Mouse (Mus musculus) liver, embryonic 14.5 days (tissue): ENCODE measurements around the gene Dok3. TPM values are rescaled to one million over a fixed set of nuclear protein-coding genes. Genes with fewer than 3 reads are reported as not detected.

Source experiments
- ATAC-seq: fragments of 200-750 bp; cut with Nextera tagmentation; 2 replicates; pipeline ENCODE4 v1.8.0; 2017; ENCODE audit warnings: moderate number of reproducible peaks, mild to moderate bottlenecking, moderate library complexity; ENCODE audit not compliant: insufficient read depth
- DNase-seq, 3 experiments: peaks; one replicate each; pipeline ENCODE4 v3.0.0-alpha.2; 2012 to 2013; ENCODE audit warnings: low read depth in 3 of 3, low spot score in 3 of 3
- H3K27ac ChIP-seq: fragments of 300-500 bp; sonication (generic); 2 replicates; pipeline ENCODE4 v1.5.1; 2014; ENCODE audit warnings: moderate library complexity, mild to moderate bottlenecking, control low read depth, inconsistent platforms
- H3K27me3 ChIP-seq: fragments of 300-500 bp; sonication (generic); 2 replicates; pipeline ENCODE4 v1.6.1; 2014; ENCODE audit warnings: mild to moderate bottlenecking, low read length, moderate library complexity; ENCODE audit not compliant: control insufficient read depth, insufficient read depth
- H3K36me3 ChIP-seq: fragments of 300-500 bp; sonication (generic); replicated peaks from 2 replicates; pipeline ENCODE4 v1.6.1; 2014; ENCODE audit warnings: low read depth; ENCODE audit not compliant: control insufficient read depth, insufficient read depth
- H3K4me1 ChIP-seq, 2 experiments: fragments of 200-500 bp in 1 of 2; fragments of 300-500 bp in 1 of 2; sonication (generic) in 1 of 2; replicated peaks; 2 replicates each; pipeline ENCODE4 v1.6.1; 2012 to 2014; ENCODE audit warnings: antibody characterized with exemption in 1 of 2, inconsistent platforms in 1 of 2, low read length in 1 of 2; ENCODE audit not compliant: control insufficient read depth in 2 of 2, insufficient read depth in 2 of 2
- H3K4me2 ChIP-seq: fragments of 300-500 bp; sonication (generic); 2 replicates; pipeline ENCODE4 v1.6.1; 2014; ENCODE audit warnings: low read depth, mild to moderate bottlenecking, control low read depth, moderate library complexity
- H3K4me3 ChIP-seq, 2 experiments: fragments of 200-500 bp in 1 of 2; fragments of 300-500 bp in 1 of 2; sonication (generic) in 1 of 2; 2 replicates each; pipeline ENCODE4 v1.5.1; 2012 to 2014; ENCODE audit warnings: low read depth in 2 of 2, low read length in 2 of 2, mild to moderate bottlenecking in 2 of 2, control low read depth in 1 of 2, inconsistent platforms in 1 of 2, moderate library complexity in 1 of 2; ENCODE audit not compliant: insufficient read depth in 1 of 2
- H3K9ac ChIP-seq: fragments of 300-500 bp; sonication (generic); replicated peaks from 2 replicates; pipeline ENCODE4 v1.6.1; 2014; ENCODE audit warnings: mild to moderate bottlenecking, control low read depth, moderate library complexity
- H3K9me3 ChIP-seq: fragments of 300-500 bp; sonication (generic); 2 replicates; pipeline ENCODE4 v1.6.1; 2016; ENCODE audit warnings: low read length, mixed read lengths; ENCODE audit not compliant: control insufficient read depth
- CTCF ChIP-seq: IDR thresholded peaks from 2 replicates; pipeline ENCODE4 v1.5.1; 2016; ENCODE audit warnings: antibody characterized with exemption, low read depth, control low read depth
- EP300 ChIP-seq: IDR thresholded peaks from 2 replicates; pipeline ENCODE4 v1.6.1; 2016; ENCODE audit warnings: antibody characterized with exemption, low read depth
- whole genome bisulfite sequencing: fragments of 180-500 bp; shearing (Covaris S2); extraction: QIAGEN DNeasy Blood & Tissue Kit; methylation state at CpG from one replicate; pipeline ENCODE4 v1.1.7; 2014; ENCODE audit not compliant: insufficient replicate concordance; 5-methylcytosine and 5-hydroxymethylcytosine counted together
- polyA plus RNA-seq, 2 experiments: library from polyadenylated mRNA; depleted of rRNA in 1 of 2; stranded (reverse) in 1 of 2; unstranded in 1 of 2; fragments of >200 nt; fragmentation: Nextera tagmentation in 1 of 2; extraction: Ambion mirVana in 1 of 2; gene quantifications; 2 replicates each; pipeline versions ENCODE4 v1.2.1 to v1.2.3; 2012 to 2014

Gene Dok3
- polyA plus RNA-seq, 2 experiments = 2.9 to 4.7 TPM

DNA sequence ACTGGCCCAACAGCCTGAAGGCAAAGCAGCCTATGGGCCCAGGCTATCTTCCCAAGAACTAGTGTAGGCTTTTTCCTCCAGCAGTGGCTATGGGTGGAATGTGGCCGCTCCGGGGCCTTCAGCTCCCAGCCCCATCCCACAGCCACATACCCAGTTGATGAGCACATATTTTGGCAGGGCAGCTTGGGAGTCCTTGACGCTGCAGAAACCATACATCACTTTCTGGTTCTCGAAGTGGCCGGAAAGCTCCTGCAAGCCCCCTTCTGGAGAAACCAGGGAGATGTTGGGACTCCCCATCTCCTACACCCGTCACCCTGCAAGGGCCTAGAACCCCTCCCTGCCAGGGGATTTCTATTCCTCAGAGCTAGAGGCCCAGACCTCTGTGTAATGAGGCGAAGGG lies 46.6 kb downstream of the Dok3 start:
- no peak overlapping the region for H3K27ac ChIP-seq
- ATAC-seq = no peak
- no peak for DNase-seq

DNA sequence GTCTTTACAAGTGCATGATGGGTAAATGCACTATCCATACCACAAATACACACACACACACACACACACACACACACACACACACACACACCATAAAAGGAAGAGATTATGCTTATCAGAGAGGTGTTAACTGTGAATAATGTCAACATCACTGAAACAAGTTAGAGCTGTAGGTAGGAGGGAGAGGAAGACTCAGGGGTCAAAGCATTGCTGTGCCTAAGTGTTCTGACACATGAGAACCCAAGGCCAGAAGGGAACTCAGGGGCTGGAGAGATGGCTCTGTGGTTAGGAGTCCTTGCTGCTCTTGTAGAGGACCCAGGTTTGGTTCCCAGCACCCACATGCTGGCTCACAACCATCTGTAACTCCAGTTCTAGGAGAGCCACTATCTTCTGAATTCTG lies 49.2 kb downstream of the Dok3 start:
- H3K4me1 ChIP-seq = 0 out of 4 replicates have a peak, but pooled peaks cover 0 to 3% of the 10 kb centered on the region in 2 experiments
- peaks cover 8% of the 10 kb centered on the region for H3K27me3 ChIP-seq
- DNase-seq (no peak), ATAC-seq (no peak)
- no peak overlapping the region for H3K27ac ChIP-seq
- H3K4me2 ChIP-seq = no peak overlapping the region
- no peaks in the 10 kb centered on the region for H3K9me3 ChIP-seq
- no peak overlapping the region for H3K9ac ChIP-seq
- no peak for TF ChIP-seq CTCF
- no peak overlapping the region for H3K4me3 ChIP-seq
- H3K36me3 ChIP-seq = no peaks in the 10 kb centered on the region

More for the DNA sequence above, 46.6 kb downstream of the Dok3 start:
- Histone ChIP-seq H3K9me3 (no peaks in the 10 kb centered on the region), H3K4me2 (no peak overlapping the region), H3K36me3 (no peaks in the 10 kb centered on the region), H3K9ac (no peak overlapping the region), H3K4me3 (no peak overlapping the region), H3K4me1 (peaks cover 0 to 3% of the 10 kb centered on the region in 2 experiments; a peak in 1 of 4 replicates), H3K27me3 (peaks cover 33% of the 10 kb centered on the region)
- WGBS = 74% methylated on average over 7 of the region's 7 CpGs
- TF ChIP-seq CTCF (no peak), EP300 (no peak)

DNA sequence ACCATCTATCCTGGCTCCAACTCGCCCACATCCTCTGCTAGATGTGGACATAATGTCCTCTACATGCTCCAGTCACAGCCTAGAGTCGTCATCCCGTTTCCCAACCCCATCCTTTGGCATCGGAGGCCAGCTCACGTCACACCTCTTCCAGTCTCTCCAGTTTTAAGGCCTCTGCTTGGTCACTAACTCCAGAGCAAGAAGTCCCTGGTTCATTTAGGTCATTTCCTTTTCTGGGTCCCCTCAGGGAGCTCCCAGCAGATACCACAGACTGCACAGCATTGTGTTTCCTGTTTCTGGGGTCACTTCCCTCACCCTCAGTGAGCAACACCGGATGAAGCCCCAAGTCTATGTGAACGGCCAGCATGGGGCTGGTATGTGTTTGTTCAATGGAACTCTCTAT lies 50.1 kb downstream of the Dok3 start:
- Histone ChIP-seq H3K9ac (no peak overlapping the region), H3K27me3 (peaks cover 8% of the 10 kb centered on the region), H3K36me3 (no peaks in the 10 kb centered on the region), H3K4me2 (no peak overlapping the region), H3K4me1 (0 out of 4 replicates have a peak, but pooled peaks cover 0 to 3% of the 10 kb centered on the region in 2 experiments), H3K4me3 (no peak overlapping the region), H3K9me3 (no peaks in the 10 kb centered on the region), H3K27ac (no peak overlapping the region)
- DNase-seq = no peak
- WGBS = 37% methylated on average over 7 of the region's 7 CpGs
- TF ChIP-seq EP300 (no peak), CTCF (no peak)
- peak; percentile 42; the same call in 1 of the 2 replicates for ATAC-seq

DNA sequence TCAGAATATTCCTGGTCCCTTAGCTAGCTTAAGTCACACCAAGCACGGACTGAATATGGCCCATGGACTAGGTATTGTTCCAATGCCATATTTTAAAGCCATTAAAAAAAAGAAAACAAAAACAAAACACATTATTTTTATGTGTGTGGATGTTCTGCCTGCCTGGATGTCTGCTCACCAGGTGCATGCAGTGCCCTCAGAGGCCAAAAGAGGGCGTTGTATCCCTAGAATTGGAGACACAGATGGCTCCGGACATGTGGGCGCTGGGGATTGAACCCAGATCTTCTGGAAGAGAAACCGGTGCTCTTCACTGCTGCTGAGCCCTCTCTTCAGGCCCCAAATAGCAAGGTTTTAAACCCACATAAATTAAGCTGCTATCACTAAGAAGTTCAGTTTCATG lies 51.1 kb downstream of the Dok3 start:
- WGBS = 42% methylated on average over 5 of the region's 5 CpGs
- TF ChIP-seq CTCF (peak; percentile 62), EP300 (no peak)
- DNase-seq (no peak), ATAC-seq (no peak)
- no peaks in the 10 kb centered on the region for H3K36me3 ChIP-seq
- no peaks in the 10 kb centered on the region for H3K9me3 ChIP-seq
- no peak overlapping the region for H3K27ac ChIP-seq
- H3K4me3 ChIP-seq = no peak overlapping the region
- H3K4me2 ChIP-seq = no peak overlapping the region
- peaks cover 15% of the 10 kb centered on the region for H3K27me3 ChIP-seq
- H3K4me1 ChIP-seq = 0 out of 4 replicates have a peak, but pooled peaks cover 0 to 3% of the 10 kb centered on the region in 2 experiments
- H3K9ac ChIP-seq = no peak overlapping the region

DNA sequence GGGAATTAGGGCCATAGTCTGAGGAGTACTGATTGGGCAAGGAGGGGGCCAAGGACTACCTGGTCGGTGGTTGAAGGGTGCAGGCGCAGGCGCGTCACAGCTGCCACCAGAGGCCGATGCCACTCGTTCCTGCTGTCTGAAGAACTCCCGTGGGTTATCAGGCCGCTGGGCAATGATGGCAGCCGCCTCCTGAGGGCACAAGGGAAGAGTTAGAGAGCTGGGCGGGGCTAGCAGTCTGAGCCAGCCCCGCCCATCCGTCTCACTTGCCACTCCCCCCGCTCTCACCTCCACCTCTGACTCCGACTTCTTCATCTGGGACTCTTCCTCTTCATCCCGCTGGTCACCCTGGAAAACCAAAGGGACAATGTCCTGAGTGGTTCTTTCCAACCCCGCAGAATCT lies 51.6 kb downstream of the Dok3 start:
- ATAC-seq = no peak
- 57% methylated on average over 16 of the region's 16 CpGs for WGBS
- H3K4me3 ChIP-seq = no peak overlapping the region
- H3K4me2 ChIP-seq = no peak overlapping the region
- 0 out of 4 replicates have a peak, but pooled peaks cover 0 to 3% of the 10 kb centered on the region in 2 experiments for H3K4me1 ChIP-seq
- H3K9me3 ChIP-seq = no peaks in the 10 kb centered on the region
- H3K36me3 ChIP-seq = no peaks in the 10 kb centered on the region
- no peak for TF ChIP-seq CTCF
- no peak for TF ChIP-seq EP300
- H3K27ac ChIP-seq = no peak overlapping the region
- H3K9ac ChIP-seq = no peak overlapping the region
- no peak for DNase-seq
- peaks cover 20% of the 10 kb centered on the region for H3K27me3 ChIP-seq
